Mouse (Mus musculus): ENCODE measurements around the gene Tmeff2. TPM values are rescaled to one million over a fixed set of nuclear protein-coding genes. Genes with fewer than 3 reads are reported as not detected.

Tmeff2 gene
- polyA plus RNA-seq, 1 experiment = 0.03 TPM

GRCm38 (mm10) chr1:51044810-51045209, 144.4 kb downstream of the Tmeff2 start:
- no peaks in the 10 kb centered on the region for H3K36me3 ChIP-seq (replicated peaks; ENCODE audit: low read length)
- no peak overlapping the region for H3K4me3 ChIP-seq (replicated peaks)
- no peaks in the 10 kb centered on the region for H3K9me3 ChIP-seq
- TF ChIP-seq GATA1 (IDR thresholded peaks at IDR 0.05; ENCODE audit: borderline replicate concordance, low read length) (no peak), FLI1 (IDR thresholded peaks at IDR 0.05; ENCODE audit: low read length) (no peak)
- H3K4me1 ChIP-seq = no peaks in the 10 kb centered on the region; the same call in 1 of the 2 replicates
- H3K27me3 ChIP-seq (replicated peaks) = no peaks in the 10 kb centered on the region

GRCm38 (mm10) chr1:51064549-51064948, 164.1 kb downstream of the Tmeff2 start:
- Histone ChIP-seq H3K4me1 (no peaks in the 10 kb centered on the region), H3K27me3 (replicated peaks) (no peaks in the 10 kb centered on the region), H3K4me3 (replicated peaks) (no peak overlapping the region), H3K9me3 (no peaks in the 10 kb centered on the region), H3K36me3 (replicated peaks; ENCODE audit: low read length) (no peaks in the 10 kb centered on the region)
- TF ChIP-seq FLI1 (IDR thresholded peaks at IDR 0.05; ENCODE audit: low read length) (no peak), GATA1 (IDR thresholded peaks at IDR 0.05; ENCODE audit: borderline replicate concordance, low read length) (no peak)

GRCm38 (mm10) chr1:51065652-51066051, 165.2 kb downstream of the Tmeff2 start:
- H3K27me3 ChIP-seq (replicated peaks) = no peaks in the 10 kb centered on the region
- TF ChIP-seq FLI1 (IDR thresholded peaks at IDR 0.05; ENCODE audit: low read length) = no peak
- TF ChIP-seq GATA1 (IDR thresholded peaks at IDR 0.05; ENCODE audit: borderline replicate concordance, low read length) = no peak
- H3K4me3 ChIP-seq (replicated peaks) = no peak overlapping the region
- H3K36me3 ChIP-seq (replicated peaks; ENCODE audit: low read length) = no peaks in the 10 kb centered on the region
- no peaks in the 10 kb centered on the region for H3K9me3 ChIP-seq
- no peaks in the 10 kb centered on the region for H3K4me1 ChIP-seq

GRCm38 (mm10) chr1:51068814-51069213, 168.4 kb downstream of the Tmeff2 start:
- Histone ChIP-seq H3K27me3 (replicated peaks) (no peaks in the 10 kb centered on the region), H3K4me3 (replicated peaks) (no peak overlapping the region), H3K4me1 (no peaks in the 10 kb centered on the region), H3K9me3 (no peaks in the 10 kb centered on the region), H3K36me3 (replicated peaks; ENCODE audit: low read length) (no peaks in the 10 kb centered on the region)
- no peak for TF ChIP-seq GATA1 (IDR thresholded peaks at IDR 0.05; ENCODE audit: borderline replicate concordance, low read length)
- TF ChIP-seq FLI1 (IDR thresholded peaks at IDR 0.05; ENCODE audit: low read length) = no peak

GRCm38 (mm10) chr1:51069288-51069687, 168.8 kb downstream of the Tmeff2 start:
- TF ChIP-seq FLI1 (IDR thresholded peaks at IDR 0.05; ENCODE audit: low read length) (no peak), GATA1 (IDR thresholded peaks at IDR 0.05; ENCODE audit: borderline replicate concordance, low read length) (no peak)
- Histone ChIP-seq H3K4me1 (no peaks in the 10 kb centered on the region), H3K36me3 (replicated peaks; ENCODE audit: low read length) (no peaks in the 10 kb centered on the region), H3K9me3 (no peaks in the 10 kb centered on the region), H3K27me3 (replicated peaks) (no peaks in the 10 kb centered on the region), H3K4me3 (replicated peaks) (no peak overlapping the region)

GRCm38 (mm10) chr1:51074076-51074475, 173.6 kb downstream of the Tmeff2 start:
- H3K4me3 ChIP-seq (replicated peaks) = no peak overlapping the region

GRCm38 (mm10) chr1:51075785-51076771, 175.6 kb downstream of the Tmeff2 start:
- TF ChIP-seq GATA1 (IDR thresholded peaks at IDR 0.05; ENCODE audit: borderline replicate concordance, low read length) (no peak), FLI1 (IDR thresholded peaks at IDR 0.05; ENCODE audit: low read length) (no peak)
- no peaks in the 10 kb centered on the region for H3K9me3 ChIP-seq
- no peaks in the 10 kb centered on the region for H3K27me3 ChIP-seq (replicated peaks)
- no peak overlapping the region for H3K4me3 ChIP-seq (replicated peaks)
- no peaks in the 10 kb centered on the region; the same call in 1 of the 2 replicates for H3K4me1 ChIP-seq
- no peaks in the 10 kb centered on the region for H3K36me3 ChIP-seq (replicated peaks; ENCODE audit: low read length)

More at GRCm38 (mm10) chr1:51074076-51074475, 173.6 kb downstream of the Tmeff2 start:
- Histone ChIP-seq H3K27me3 (replicated peaks) (no peaks in the 10 kb centered on the region), H3K4me1 (no peaks in the 10 kb centered on the region; the same call in 1 of the 2 replicates), H3K9me3 (no peaks in the 10 kb centered on the region), H3K36me3 (replicated peaks; ENCODE audit: low read length) (no peaks in the 10 kb centered on the region)
- TF ChIP-seq GATA1 (IDR thresholded peaks at IDR 0.05; ENCODE audit: borderline replicate concordance, low read length) = no peak
- TF ChIP-seq FLI1 (IDR thresholded peaks at IDR 0.05; ENCODE audit: low read length) = no peak

- TF ChIP-seq GATA1 (IDR thresholded peaks at IDR 0.05; ENCODE audit: borderline replicate concordance, low read length) = no peak
- TF ChIP-seq FLI1 (IDR thresholded peaks at IDR 0.05; ENCODE audit: low read length) = no peak
- Histone ChIP-seq H3K36me3 (replicated peaks; ENCODE audit: low read length) (no peaks in the 10 kb centered on the region), H3K4me1 (peaks cover 5% of the 10 kb centered on the region), H3K9me3 (no peaks in the 10 kb centered on the region), H3K27me3 (replicated peaks) (no peaks in the 10 kb centered on the region), H3K4me3 (replicated peaks) (no peak overlapping the region)
Measured at GRCm38 (mm10) chr1:51088921-51089320, 188.5 kb downstream of the Tmeff2 start.

GRCm38 (mm10) chr1:51089803-51090202, 189.4 kb downstream of the Tmeff2 start:
- Histone ChIP-seq H3K36me3 (replicated peaks; ENCODE audit: low read length) (no peaks in the 10 kb centered on the region), H3K27me3 (replicated peaks) (no peaks in the 10 kb centered on the region), H3K4me3 (replicated peaks) (no peak overlapping the region), H3K4me1 (peaks cover 3% of the 10 kb centered on the region), H3K9me3 (no peaks in the 10 kb centered on the region)
- TF ChIP-seq GATA1 (IDR thresholded peaks at IDR 0.05; ENCODE audit: borderline replicate concordance, low read length) = no peak
- no peak for TF ChIP-seq FLI1 (IDR thresholded peaks at IDR 0.05; ENCODE audit: low read length)

- Histone ChIP-seq H3K36me3 (replicated peaks; ENCODE audit: low read length) (no peaks in the 10 kb centered on the region), H3K4me3 (replicated peaks) (no peak overlapping the region), H3K9me3 (no peaks in the 10 kb centered on the region), H3K4me1 (peaks cover 3% of the 10 kb centered on the region), H3K27me3 (replicated peaks) (no peaks in the 10 kb centered on the region)
- TF ChIP-seq FLI1 (IDR thresholded peaks at IDR 0.05; ENCODE audit: low read length) (no peak), GATA1 (IDR thresholded peaks at IDR 0.05; ENCODE audit: borderline replicate concordance, low read length) (no peak)
Measured at GRCm38 (mm10) chr1:51090212-51090761, 189.8 kb downstream of the Tmeff2 start.
